8 mouse cellular contexts compared by ENCODE assay signal in genomic region chr3:108084767-108085270, GRCm38 (mm10). TPM values are rescaled to one million over a fixed set of nuclear protein-coding genes. Genes with fewer than 3 reads are reported as not detected.
DNase-seq lines count a peak whose midpoint lies in the region; ATAC-seq and TF ChIP-seq lines count a peak whose summit lies in the region.

No protein-coding gene starts in this region.

- TF ChIP-seq CTCF in heart, postnatal 0 days (IDR thresholded peaks at IDR 0.05; ENCODE audit: low read depth) = no peak
- TF ChIP-seq CTCF in bone marrow macrophage, adult 2 months (IDR thresholded peaks at IDR 0.05; ENCODE audit: low read depth, low read length) = no peak

- peak overlapping the region; percentile 98 for H3K4me2 ChIP-seq in heart, postnatal 0 days (ENCODE audit: low read depth, low read length)
- peak overlapping the region; percentile 99 for H3K4me2 ChIP-seq in hindbrain, embryonic 13.5 days
- peak overlapping the region; percentile 76 for H3K4me2 ChIP-seq in midbrain, embryonic 11.5 days

- no peak for TF ChIP-seq POLR2A in bone marrow macrophage, adult 2 months (IDR thresholded peaks at IDR 0.05; ENCODE audit: borderline replicate concordance, low read depth, low read length)

- TF ChIP-seq EP300 in heart, postnatal 0 days (IDR thresholded peaks at IDR 0.05; ENCODE audit: low read depth) = no peak

- H3K9me3 ChIP-seq in heart, postnatal 0 days (replicated peaks; ENCODE audit: control insufficient read depth, low read length) = no peaks in the 10 kb centered on the region
- no peaks in the 10 kb centered on the region for H3K9me3 ChIP-seq in hindbrain, embryonic 13.5 days
- no peaks in the 10 kb centered on the region for H3K9me3 ChIP-seq in midbrain, embryonic 11.5 days (ENCODE audit: control insufficient read depth, low read length)

- no peaks in the 10 kb centered on the region for H3K27me3 ChIP-seq in heart, postnatal 0 days (ENCODE audit: control insufficient read depth, insufficient read depth, low read length)
- no peaks in the 10 kb centered on the region; the same call in 1 of the 2 replicates for H3K27me3 ChIP-seq in hindbrain, embryonic 13.5 days
- H3K27me3 ChIP-seq in midbrain, embryonic 11.5 days (ENCODE audit: control insufficient read depth, insufficient read depth, low read length) = no peaks in the 10 kb centered on the region

- no peak for DNase-seq in heart, postnatal 0 days (ENCODE audit: low spot score)
- no peak for DNase-seq in heart, adult 8-10 months (ENCODE audit: low spot score)
- DNase-seq in midbrain, embryonic 11.5 days (ENCODE audit: low spot score, missing footprints) = no peak
- no peak for DNase-seq in gastrocnemius, postnatal 4 days (ENCODE audit: low spot score in 2 of 2)
- no peak for DNase-seq in layer of hippocampus, postnatal 36 days
- DNase-seq in kidney, postnatal 36 days = no peak

- H3K4me3 ChIP-seq in heart, postnatal 0 days (ENCODE audit: low read depth, low read length) = peak overlapping the region; percentile 58
- peak overlapping the region; percentile 66 for H3K4me3 ChIP-seq in bone marrow macrophage, adult 2 months (ENCODE audit: insufficient read depth, low read length)
- H3K4me3 ChIP-seq in hindbrain, embryonic 13.5 days = peak overlapping the region; percentile 67
- H3K4me3 ChIP-seq in midbrain, embryonic 11.5 days (ENCODE audit: low read depth, low read length) = peak overlapping the region; percentile 49

- peak overlapping the region; percentile 86 for H3K27ac ChIP-seq in heart, postnatal 0 days (ENCODE audit: low read depth)
- no peak overlapping the region for H3K27ac ChIP-seq in bone marrow macrophage, adult 2 months (ENCODE audit: insufficient read depth, low read depth, low read length)
- H3K27ac ChIP-seq in hindbrain, embryonic 13.5 days = peak overlapping the region; percentile 87
- H3K27ac ChIP-seq in midbrain, embryonic 11.5 days (ENCODE audit: low read depth, low read length) = peak overlapping the region; percentile 84

- H3K4me1 ChIP-seq in heart, postnatal 0 days (ENCODE audit: control insufficient read depth, insufficient read depth) = peaks cover 37% of the 10 kb centered on the region
- peaks cover 41% of the 10 kb centered on the region for H3K4me1 ChIP-seq in bone marrow macrophage, adult 2 months (ENCODE audit: control insufficient read depth, insufficient read depth, low read length)
- H3K4me1 ChIP-seq in hindbrain, embryonic 13.5 days (replicated peaks) = peaks cover 58% of the 10 kb centered on the region
- H3K4me1 ChIP-seq in midbrain, embryonic 11.5 days (ENCODE audit: control insufficient read depth, insufficient read depth, low read length) = peaks cover 28% of the 10 kb centered on the region

- 0 out of 2 replicates have a peak, but pooled peaks cover 10% of the 10 kb centered on the region for H3K36me3 ChIP-seq in heart, postnatal 0 days (replicated peaks; ENCODE audit: control insufficient read depth, insufficient read depth, low read length)
- peaks cover 11% of the 10 kb centered on the region for H3K36me3 ChIP-seq in hindbrain, embryonic 13.5 days
- H3K36me3 ChIP-seq in midbrain, embryonic 11.5 days (ENCODE audit: control insufficient read depth, insufficient read depth, low read length) = no peaks in the 10 kb centered on the region

- peak overlapping the region; percentile 12; the same call in 1 of the 2 replicates for H3K9ac ChIP-seq in heart, postnatal 0 days (replicated peaks; ENCODE audit: low read depth, low read length)
- peak overlapping the region; percentile 87 for H3K9ac ChIP-seq in hindbrain, embryonic 13.5 days
- H3K9ac ChIP-seq in midbrain, embryonic 11.5 days (ENCODE audit: low read length) = peak overlapping the region; percentile 64

- WGBS in heart, postnatal 0 days = 14% methylated on average over 13 of the region's 13 CpGs
- 12% methylated on average over 13 of the region's 13 CpGs for WGBS in hindbrain, embryonic 13.5 days
- WGBS in midbrain, embryonic 11.5 days = 21% methylated on average over 13 of the region's 13 CpGs

- no peak for ATAC-seq in heart, postnatal 0 days (ENCODE audit: insufficient read depth, low read depth)
- ATAC-seq in hindbrain, embryonic 13.5 days (ENCODE audit: low FRiP score) = peak; percentile 45
- peak; percentile 30 for ATAC-seq in midbrain, embryonic 11.5 days (ENCODE audit: low FRiP score)

RNA-seq across cellular contexts. Expression of gene Ampd2, which starts 1.6 kb away (rescaled TPM):
- 17.3 and 77.9 TPM in 2 replicates for total RNA-seq in heart, postnatal 0 days (2014; rRNA removed; ENCODE audit: low replicate concordance)
- 12.7 and 12.8 TPM in 2 replicates for polyA plus RNA-seq in heart, postnatal 0 days (2015; fragmentation: Nextera tagmentation; extraction: Ambion mirVana)
- 1 to 10 TPM; 3.9 to 5.2 (median 4.7) TPM for total RNA-seq in heart, adult 8-10 months (2022)
- 22.4 and 23.8 TPM in 2 replicates for polyA plus RNA-seq in bone marrow macrophage, adult 2 months (2012; ENCODE audit: insufficient read depth, insufficient read length, missing spikeins)
- polyA plus RNA-seq in hindbrain, embryonic 13.5 days (2015; fragmentation: Nextera tagmentation; extraction: Ambion mirVana) = 50.9 and 52.4 TPM in 2 replicates
- polyA plus RNA-seq in midbrain, embryonic 11.5 days (2014; fragmentation: Nextera tagmentation; extraction: Ambion mirVana) = 31.2 and 37.0 TPM in 2 replicates
- 10 to 100 TPM; 20.2 to 22.2 TPM for total RNA-seq in gastrocnemius, postnatal 4 days (2021)
- 10 to 100 TPM; 74.2 to 76.2 TPM for total RNA-seq in layer of hippocampus, postnatal 36 days (2021)

RNA-seq across cellular contexts. Expression of gene Gnat2, which starts 7.8 kb away (rescaled TPM):
- 0.19 TPM in 1 of 2 replicates, not detected in the other for total RNA-seq in heart, postnatal 0 days (2014; rRNA removed; ENCODE audit: low replicate concordance)
- 0.45 and 1.1 TPM in 2 replicates for polyA plus RNA-seq in heart, postnatal 0 days (2015; fragmentation: Nextera tagmentation; extraction: Ambion mirVana)
- under 1 TPM in 2 of 4 experiments, not detected in 2; 0.28 to 0.47 TPM for total RNA-seq in heart, adult 8-10 months (2022)
- polyA plus RNA-seq in bone marrow macrophage, adult 2 months (2012; ENCODE audit: insufficient read depth, insufficient read length, missing spikeins) = not detected in 2 replicates
- polyA plus RNA-seq in hindbrain, embryonic 13.5 days (2015; fragmentation: Nextera tagmentation; extraction: Ambion mirVana) = 0.10 and 0.43 TPM in 2 replicates
- 0.30 and 0.90 TPM in 2 replicates for polyA plus RNA-seq in midbrain, embryonic 11.5 days (2014; fragmentation: Nextera tagmentation; extraction: Ambion mirVana)
- under 1 TPM; 0.31 to 0.49 TPM for total RNA-seq in gastrocnemius, postnatal 4 days (2021)
- total RNA-seq in layer of hippocampus, postnatal 36 days (2021) = not detected

RNA-seq across cellular contexts. Expression of gene Gstm4, which starts 40.1 kb away (rescaled TPM):
- 3.6 and 10.9 TPM in 2 replicates for total RNA-seq in heart, postnatal 0 days (2014; rRNA removed; ENCODE audit: low replicate concordance)
- 17.6 and 17.9 TPM in 2 replicates for polyA plus RNA-seq in heart, postnatal 0 days (2015; fragmentation: Nextera tagmentation; extraction: Ambion mirVana)
- 10 to 100 TPM; 12.6 to 14.4 (median 13.3) TPM for total RNA-seq in heart, adult 8-10 months (2022)
- 10.1 and 10.7 TPM in 2 replicates for polyA plus RNA-seq in bone marrow macrophage, adult 2 months (2012; ENCODE audit: insufficient read depth, insufficient read length, missing spikeins)
- 15.2 and 15.4 TPM in 2 replicates for polyA plus RNA-seq in hindbrain, embryonic 13.5 days (2015; fragmentation: Nextera tagmentation; extraction: Ambion mirVana)
- polyA plus RNA-seq in midbrain, embryonic 11.5 days (2014; fragmentation: Nextera tagmentation; extraction: Ambion mirVana) = 15.2 and 15.8 TPM in 2 replicates
- total RNA-seq in gastrocnemius, postnatal 4 days (2021) = 1 to 10 TPM; 7.9 to 9.8 TPM
- total RNA-seq in layer of hippocampus, postnatal 36 days (2021) = 10 to 100 TPM; 11.3 to 12.4 TPM

Comparison
In these comparisons a context has a peak if more than half of its experiments do, and no peak if none do; other contexts are left out.
1. H3K9ac ChIP-seq: peak in every context shown above with its lines; median percentile 87 in hindbrain, embryonic 13.5 days; 64 in midbrain, embryonic 11.5 days; 12 in heart, postnatal 0 days.